Mouse (Mus musculus) heart, postnatal 25 days (tissue): ENCODE measurements around the gene Olfr393. TPM values are rescaled to one million over a fixed set of nuclear protein-coding genes. Genes with fewer than 3 reads are reported as not detected.

ENCODE experiments used
- DNase-seq: peaks from one replicate; pipeline ENCODE4 v3.0.0; 2022; ENCODE audit warnings: low spot score
- intact Hi-C: fragments of 180-260 bp; cut with DNase I; formaldehyde crosslinking; loops from one replicate; pipeline ENCODE4 v1.15.1; 2025
- total RNA-seq, 2 experiments: library from RNA; stranded (reverse); gene quantifications; 2 replicates each; pipeline ENCODE4 v1.2.3; 2021

The Olfr393 gene
- not detected for total RNA-seq

DNA sequence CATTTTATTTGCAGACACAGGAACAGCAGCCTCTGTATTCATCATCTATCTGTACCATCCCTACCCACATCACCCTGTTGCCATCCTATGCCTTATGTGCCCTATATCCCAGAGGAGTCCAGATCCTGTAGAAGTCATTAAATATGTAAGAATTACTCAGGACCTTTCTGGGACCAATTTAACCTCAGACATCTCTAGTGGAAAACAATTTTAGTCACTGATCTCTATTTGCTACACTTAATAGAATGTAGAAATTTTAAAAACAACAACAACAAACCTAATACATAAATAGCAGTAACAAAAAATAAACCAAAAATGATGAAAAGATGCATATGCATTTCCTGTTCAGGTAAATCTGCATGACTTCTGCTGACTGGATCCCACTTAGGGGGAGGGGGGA lies at the start of gene Olfr393:
TSS of gene Olfr393 (minus strand) at position 101 of the 400 bp plus-strand sequence.
- no peak for DNase-seq
- intact Hi-C loops: no loop called here

GRCm38 (mm10) chr11:73890671-73891070 lies 39.4 kb upstream of the Olfr393 start, which contains the start of gene Olfr394:
Olfr394 (minus strand) TSS chr11:73890771.
- intact Hi-C loops: no loop called here
- no peak for DNase-seq

DNA sequence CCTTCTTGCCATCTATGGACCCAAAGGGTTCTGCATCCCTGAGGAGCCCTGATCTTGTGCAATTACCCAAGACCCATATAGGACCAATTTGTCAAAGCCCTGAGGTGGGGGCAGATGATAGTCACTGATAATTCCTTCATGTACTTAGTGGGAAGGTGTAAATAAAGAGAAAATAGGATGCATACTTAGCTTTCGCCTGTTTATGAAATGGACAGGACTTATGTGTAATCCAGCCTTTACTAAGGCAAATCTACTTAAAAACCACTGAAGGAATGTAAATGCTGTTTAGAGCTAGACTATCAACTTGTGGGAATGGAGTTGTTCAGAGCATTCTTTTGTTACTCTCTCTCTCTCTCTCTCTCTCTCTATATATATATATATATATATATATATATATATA lies 34.3 kb downstream of the Olfr393 start, which contains the start of gene Olfr392:
TSS of gene Olfr392 (minus strand) at position 101 of the 400 bp plus-strand sequence.
- no peak for DNase-seq
- intact Hi-C loops: no loop called here

DNA sequence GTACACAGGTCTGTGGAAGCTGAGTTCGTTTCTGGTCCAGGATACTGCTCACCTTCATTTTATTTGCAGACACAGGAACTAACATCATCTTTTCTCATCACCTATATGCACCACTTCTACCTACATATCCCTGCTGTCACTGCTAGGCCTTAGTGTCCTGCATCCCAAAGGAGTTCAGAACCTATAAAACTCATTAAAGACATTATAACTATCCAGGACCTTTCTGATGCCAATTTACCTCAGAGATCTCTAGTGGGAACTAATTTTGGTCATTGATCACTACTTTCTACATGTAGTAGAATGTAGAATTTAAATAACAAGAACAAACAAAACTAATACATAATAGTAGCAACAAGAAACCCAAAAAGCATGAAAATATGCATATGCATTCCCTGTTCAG lies 48.3 kb downstream of the Olfr393 start, which contains the start of gene Olfr391-ps:
TSS of gene Olfr391-ps (minus strand) at position 101 of the 400 bp plus-strand sequence.
- DNase-seq: no peak
- intact Hi-C loops: no loop called here

Other genes with a start within 250 kb of the Olfr393 start
- gene Zfp735, start 162.7 kb downstream of the Olfr393 start, total RNA-seq: not detected
- not detected for gene Olfr389, start 70.7 kb downstream of the Olfr393 start, total RNA-seq
- not detected for gene Olfr390, start 68.5 kb downstream of the Olfr393 start, total RNA-seq
- gene Olfr391-ps, start 48.4 kb downstream of the Olfr393 start, total RNA-seq: not detected
- gene Olfr392, start 34.4 kb downstream of the Olfr393 start, total RNA-seq: not detected
- gene Olfr394, start 39.3 kb upstream of the Olfr393 start, total RNA-seq: not detected
- gene Olfr395, start 57.8 kb upstream of the Olfr393 start, total RNA-seq: not detected
- gene Olfr23, start 85.2 kb upstream of the Olfr393 start, total RNA-seq: not detected
- not detected for gene Olfr397, start 109.4 kb upstream of the Olfr393 start, total RNA-seq
- gene Olfr398, start 139.0 kb upstream of the Olfr393 start, total RNA-seq: not detected
- gene Olfr139, start 205.1 kb upstream of the Olfr393 start, total RNA-seq: not detected
- gene Olfr399, start 205.2 kb upstream of the Olfr393 start, total RNA-seq: not detected
- not detected for gene Zfp616, start 218.5 kb upstream of the Olfr393 start, total RNA-seq